Mouse (Mus musculus) ES-E14 (cell line): ENCODE results near the gene Atg5. TPM values are rescaled to one million over a fixed set of nuclear protein-coding genes. Genes with fewer than 3 reads are reported as not detected.

ENCODE experiments used
- DNase-seq: peaks from one replicate; pipeline ENCODE4 v3.0.0-alpha.2; 2013; ENCODE audit warnings: low read depth, low spot score
- H3K27ac ChIP-seq: 2 replicates; pipeline ENCODE4 v1.5.1; 2012; ENCODE audit warnings: low read depth, mild to moderate bottlenecking, low read length, moderate library complexity, mixed read lengths; ENCODE audit not compliant: poor library complexity, insufficient read depth, severe bottlenecking
- H3K36me3 ChIP-seq: 2 replicates; pipeline ENCODE4 v1.6.1; 2012; ENCODE audit warnings: mild to moderate bottlenecking, low read length, moderate library complexity, mixed read lengths; ENCODE audit not compliant: control insufficient read depth, poor library complexity, insufficient read depth, severe bottlenecking
- H3K4me1 ChIP-seq, 2 experiments: fragments of 150-350 bp in 1 of 2; sonication (generic) in 1 of 2; 2 replicates each; pipeline ENCODE4 v1.6.1; 2012; ENCODE audit warnings: low read length in 2 of 2, mild to moderate bottlenecking in 1 of 2, mixed read lengths in 1 of 2; ENCODE audit not compliant: control insufficient read depth in 2 of 2, insufficient read depth in 2 of 2, poor library complexity in 1 of 2
- H3K4me3 ChIP-seq, 2 experiments: fragments of 150-350 bp in 1 of 2; sonication (generic) in 1 of 2; 2 replicates each; pipeline ENCODE4 v1.5.1; 2012; ENCODE audit warnings: low read length in 2 of 2, low read depth in 1 of 2, mild to moderate bottlenecking in 1 of 2, mixed read lengths in 1 of 2; ENCODE audit not compliant: insufficient read depth in 1 of 2, poor library complexity in 1 of 2, severe bottlenecking in 1 of 2
- H3K9ac ChIP-seq: 2 replicates; pipeline ENCODE4 v1.6.1; 2012; ENCODE audit warnings: low read depth, mild to moderate bottlenecking, low read length, mixed read lengths; ENCODE audit not compliant: poor library complexity, insufficient read depth, severe bottlenecking
- H3K9me3 ChIP-seq: fragments of 150-350 bp; sonication (generic); 2 replicates; pipeline ENCODE4 v1.6.1; 2012; ENCODE audit warnings: low read depth, mild to moderate bottlenecking, low read length; ENCODE audit not compliant: control insufficient read depth, insufficient read depth
- CHD2 ChIP-seq: IDR thresholded peaks from 2 replicates; pipeline ENCODE4 v1.6.1; 2014; ENCODE audit warnings: mild to moderate bottlenecking, low read depth, low read length, inconsistent platforms
- HCFC1 ChIP-seq: IDR thresholded peaks from 2 replicates; pipeline ENCODE4 v1.6.1; 2012; ENCODE audit warnings: low read length, inconsistent platforms, borderline replicate concordance; ENCODE audit not compliant: insufficient read depth
- MAFK ChIP-seq: IDR thresholded peaks from 2 replicates; pipeline ENCODE4 v1.6.1; 2014; ENCODE audit warnings: mild to moderate bottlenecking, low read depth, low read length, inconsistent platforms; ENCODE audit not compliant: insufficient read depth
- ZC3H11A ChIP-seq: IDR thresholded peaks from 2 replicates; pipeline ENCODE4 v1.6.1; 2012; ENCODE audit warnings: low read depth, mild to moderate bottlenecking, inconsistent platforms, low read length, borderline replicate concordance
- ZNF384 ChIP-seq: IDR thresholded peaks from 2 replicates; pipeline ENCODE4 v1.6.1; 2012; ENCODE audit warnings: low read depth, low read length, inconsistent platforms
- in situ Hi-C, 2 experiments: fragments of 600-800 bp; cut with MboI; formaldehyde crosslinking; loops; one replicate each; pipeline ENCODE4 v1.15.1; 2025; ENCODE audit warnings: low sequenced_read_pairs in 2 of 2, inconsistent platforms in 1 of 2; ENCODE audit not compliant: unreplicated experiment in 2 of 2
- total RNA-seq: library from RNA; depleted of rRNA; stranded (reverse); fragments of 300-350 nt; gene quantifications from 2 replicates; pipeline ENCODE4 v1.2.3, GENCODE M21; 2012

The Atg5 gene
- total RNA-seq, 1 experiment: 22.5 TPM

DNA sequence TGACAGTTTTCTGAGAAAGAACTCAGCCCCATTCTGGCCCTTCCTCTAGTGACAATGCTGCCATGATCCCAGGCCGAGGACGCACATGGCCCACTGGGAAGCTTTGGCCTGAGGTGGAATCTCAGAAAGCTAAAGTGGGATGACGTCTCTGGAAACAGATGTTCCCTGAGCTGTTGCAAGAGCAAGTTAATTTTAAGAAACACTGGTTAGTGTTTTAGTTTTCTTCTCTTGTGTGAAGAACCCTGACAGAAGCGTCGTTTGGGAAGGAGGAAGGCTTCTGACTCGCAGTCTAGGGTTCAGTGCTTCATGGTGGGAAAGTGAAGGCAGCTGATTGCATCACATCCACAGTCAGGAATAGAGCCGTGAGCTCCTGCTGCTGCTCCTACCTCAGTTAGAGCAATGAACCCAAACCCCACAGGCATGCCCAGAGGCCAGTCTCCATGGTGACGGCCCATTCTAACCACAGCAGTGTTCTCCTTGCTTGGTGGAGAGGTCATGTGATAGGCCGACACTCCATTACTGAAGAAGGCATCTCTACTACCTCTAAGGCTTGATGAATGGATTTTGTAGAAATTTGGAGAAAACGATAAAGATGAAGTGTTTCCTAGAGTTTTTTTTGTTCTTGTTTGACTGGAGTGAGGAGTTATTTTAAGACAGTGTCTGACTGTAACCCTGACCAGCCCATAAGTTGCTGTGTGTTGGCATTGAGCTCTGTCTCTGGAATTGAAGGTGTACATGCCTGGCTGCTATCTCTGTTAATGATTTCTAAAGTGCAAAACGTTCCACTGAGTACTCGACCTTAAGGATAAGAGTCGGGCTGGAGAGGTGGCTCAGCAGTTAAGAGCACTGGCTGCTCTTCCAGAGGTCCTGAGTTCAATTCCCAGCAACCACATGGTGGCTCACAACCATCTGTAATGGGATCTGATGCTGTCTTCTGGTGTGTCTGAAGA, 57.7 kb downstream of the Atg5 start:
- Histone ChIP-seq H3K4me3 (no peak overlapping the region), H3K9me3 (no peaks in the 10 kb centered on the region), H3K4me1 (peaks cover 0 to 3% of the 10 kb centered on the region in 2 experiments; a peak in 2 of 4 replicates), H3K36me3 (peaks cover 5% of the 10 kb centered on the region; the same call in 1 of the 2 replicates), H3K27ac (no peak overlapping the region), H3K9ac (no peak overlapping the region)
- TF ChIP-seq HCFC1: no peak
- no peak for TF ChIP-seq ZNF384
- TF ChIP-seq CHD2: no peak
- no peak for TF ChIP-seq MAFK
- peak; percentile 45 for DNase-seq
- in situ Hi-C loops: loop anchor here in 1 of 2 experiments (25.0 kb wide), 1 partner anchor 686 kb away; no protein-coding TSS in a partner anchor

DNA sequence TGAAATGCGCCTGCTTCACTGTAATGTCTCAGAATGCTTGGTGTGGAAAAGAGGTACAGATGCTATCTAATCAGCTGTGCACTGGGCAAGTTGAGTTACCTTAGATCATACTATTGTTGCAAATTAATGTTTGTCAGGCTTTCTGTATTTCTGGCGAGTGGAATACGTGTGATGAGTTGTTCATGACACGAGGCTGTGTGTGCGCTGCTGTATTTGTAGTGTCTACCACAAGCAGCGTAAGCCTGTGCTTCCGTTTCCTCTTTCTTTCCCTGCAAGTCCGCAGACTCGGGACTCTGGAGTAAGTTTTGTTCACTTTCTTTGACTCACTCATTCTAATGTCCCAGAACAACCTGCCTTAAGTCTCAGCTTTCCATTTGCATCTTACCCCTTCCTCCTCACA, 58.9 kb downstream of the Atg5 start:
- no peak overlapping the region for H3K4me3 ChIP-seq
- H3K27ac ChIP-seq: no peak overlapping the region
- H3K36me3 ChIP-seq: no peaks in the 10 kb centered on the region; the same call in 1 of the 2 replicates
- peaks cover 0 to 5% of the 10 kb centered on the region in 2 experiments; a peak in 2 of 4 replicates for H3K4me1 ChIP-seq
- H3K9me3 ChIP-seq: no peaks in the 10 kb centered on the region
- DNase-seq: no peak
- in situ Hi-C loops: loop anchor here in 1 of 2 experiments (25.0 kb wide), 1 partner anchor 685 kb away; no protein-coding TSS in a partner anchor
- no peak overlapping the region for H3K9ac ChIP-seq
- TF ChIP-seq CHD2 (no peak), HCFC1 (no peak), MAFK (no peak), ZNF384 (no peak), ZC3H11A (no peak)

DNA sequence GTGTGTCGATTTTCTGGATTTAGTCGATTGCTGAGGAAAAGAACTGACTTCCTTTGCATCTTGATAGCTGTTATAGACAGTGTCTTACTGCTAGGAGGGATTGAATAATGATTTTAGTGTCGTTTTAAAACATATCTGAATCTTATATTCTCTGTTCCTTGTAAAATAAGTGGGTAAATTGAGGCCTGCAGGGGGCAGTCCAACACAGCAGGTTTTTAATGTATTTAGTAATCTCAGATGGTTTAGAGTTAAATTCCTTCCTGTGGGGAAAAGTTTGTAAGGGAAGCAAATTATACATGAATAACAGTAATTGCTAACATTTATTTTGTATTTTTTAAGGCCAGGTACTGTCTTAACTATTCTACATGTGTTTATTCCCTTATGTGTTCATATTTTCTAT, 60.2 kb downstream of the Atg5 start:
- peak; percentile 60; the same call in 1 of the 2 replicates for TF ChIP-seq ZC3H11A
- TF ChIP-seq HCFC1: no peak
- no peak overlapping the region for H3K4me3 ChIP-seq
- peak; percentile 35 for DNase-seq
- H3K36me3 ChIP-seq: no peaks in the 10 kb centered on the region; the same call in 1 of the 2 replicates
- in situ Hi-C loops: loop anchor here in 1 of 2 experiments (25.0 kb wide), 1 partner anchor 684 kb away; no protein-coding TSS in a partner anchor
- no peaks in the 10 kb centered on the region for H3K9me3 ChIP-seq
- no peak overlapping the region for H3K9ac ChIP-seq
- H3K4me1 ChIP-seq: peaks cover 0 to 5% of the 10 kb centered on the region in 2 experiments; a peak in 2 of 4 replicates
- no peak overlapping the region for H3K27ac ChIP-seq

DNA sequence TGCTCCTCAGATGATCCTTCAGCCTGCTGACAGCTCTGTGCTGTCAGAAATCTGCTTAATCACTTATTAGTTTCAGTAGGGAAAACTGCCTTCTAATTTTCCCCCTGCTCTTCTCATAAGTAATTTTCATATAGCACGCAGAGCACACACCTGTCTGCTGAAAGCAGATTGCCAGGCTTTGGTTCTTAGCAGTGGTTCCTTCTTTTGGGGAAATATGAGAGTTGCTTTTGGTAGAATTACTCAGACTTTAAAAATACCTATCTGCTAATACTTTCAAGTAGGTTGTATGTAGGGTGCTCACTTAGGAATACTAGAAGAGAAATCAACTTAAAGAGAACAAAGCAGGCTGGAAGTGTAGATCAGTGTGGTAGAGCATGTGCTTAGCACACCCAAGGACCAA, 62.6 kb downstream of the Atg5 start:
- in situ Hi-C loops: loop anchor here in 1 of 2 experiments (25.0 kb wide), 1 partner anchor 682 kb away; no protein-coding TSS in a partner anchor
- no peak overlapping the region for H3K9ac ChIP-seq
- H3K9me3 ChIP-seq: no peaks in the 10 kb centered on the region
- peaks cover 2% of the 10 kb centered on the region; the same call in 1 of the 2 replicates for H3K36me3 ChIP-seq
- H3K27ac ChIP-seq: no peak overlapping the region
- H3K4me3 ChIP-seq: no peak overlapping the region
- DNase-seq: no peak
- TF ChIP-seq MAFK (no peak), CHD2 (no peak), ZNF384 (no peak), HCFC1 (no peak), ZC3H11A (no peak)
- H3K4me1 ChIP-seq: peaks cover 0 to 5% of the 10 kb centered on the region in 2 experiments; a peak in 2 of 4 replicates
